Mouse (Mus musculus): Measurements from ENCODE around the gene Zfr2.

The Zfr2 gene

GRCm38 (mm10) chr10:81287513-81288157 is 54.7 kb downstream of the Zfr2 start:
- no peak for DNase-seq (ENCODE audit: inconsistent ontology term)

DNA sequence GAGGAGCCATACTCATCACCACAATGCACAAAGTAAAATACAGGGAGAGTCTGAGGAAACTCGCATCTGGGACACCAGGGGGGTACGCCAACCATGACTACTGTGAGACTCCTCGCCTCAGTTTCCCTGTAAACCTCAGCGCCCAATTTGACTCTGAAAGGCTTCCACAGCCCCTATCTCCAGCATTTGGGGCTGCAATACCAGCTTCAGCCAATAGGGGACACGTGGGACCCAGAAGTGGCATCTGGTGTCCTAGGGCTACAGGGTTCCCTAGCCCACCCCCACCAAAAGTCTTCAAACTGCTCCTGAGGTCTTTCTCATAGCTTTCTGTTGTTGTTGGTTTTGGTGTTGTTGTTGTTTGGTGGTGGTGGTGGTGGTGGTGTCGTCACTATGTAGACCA is 55.6 kb downstream of the Zfr2 start:
- DNase-seq (ENCODE audit: inconsistent ontology term), result no peak

DNA sequence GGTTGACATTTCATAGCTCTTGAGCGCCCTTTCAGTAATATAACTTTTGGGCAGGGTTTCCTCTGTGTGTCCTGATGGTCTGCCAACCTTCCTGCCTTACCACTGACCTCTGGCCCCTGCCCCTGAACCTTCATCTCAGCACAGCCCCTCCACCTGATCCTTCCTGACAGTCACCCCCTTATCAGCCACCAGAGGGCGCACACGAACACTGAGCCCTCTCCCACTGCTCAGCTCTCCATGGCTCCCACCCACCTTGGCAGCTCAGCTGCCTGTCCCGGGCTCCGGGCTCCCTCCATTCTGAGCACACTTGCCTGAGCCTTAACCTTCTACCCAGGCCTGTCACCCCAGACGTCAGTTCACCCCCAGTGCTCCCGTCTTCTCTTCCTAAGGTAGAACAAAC is 56.3 kb downstream of the Zfr2 start:
- peak; percentile 58 for DNase-seq (ENCODE audit: inconsistent ontology term)

GRCm38 (mm10) chr10:81289811-81290210 is 56.9 kb downstream of the Zfr2 start:
- DNase-seq (ENCODE audit: inconsistent ontology term), result no peak

DNA sequence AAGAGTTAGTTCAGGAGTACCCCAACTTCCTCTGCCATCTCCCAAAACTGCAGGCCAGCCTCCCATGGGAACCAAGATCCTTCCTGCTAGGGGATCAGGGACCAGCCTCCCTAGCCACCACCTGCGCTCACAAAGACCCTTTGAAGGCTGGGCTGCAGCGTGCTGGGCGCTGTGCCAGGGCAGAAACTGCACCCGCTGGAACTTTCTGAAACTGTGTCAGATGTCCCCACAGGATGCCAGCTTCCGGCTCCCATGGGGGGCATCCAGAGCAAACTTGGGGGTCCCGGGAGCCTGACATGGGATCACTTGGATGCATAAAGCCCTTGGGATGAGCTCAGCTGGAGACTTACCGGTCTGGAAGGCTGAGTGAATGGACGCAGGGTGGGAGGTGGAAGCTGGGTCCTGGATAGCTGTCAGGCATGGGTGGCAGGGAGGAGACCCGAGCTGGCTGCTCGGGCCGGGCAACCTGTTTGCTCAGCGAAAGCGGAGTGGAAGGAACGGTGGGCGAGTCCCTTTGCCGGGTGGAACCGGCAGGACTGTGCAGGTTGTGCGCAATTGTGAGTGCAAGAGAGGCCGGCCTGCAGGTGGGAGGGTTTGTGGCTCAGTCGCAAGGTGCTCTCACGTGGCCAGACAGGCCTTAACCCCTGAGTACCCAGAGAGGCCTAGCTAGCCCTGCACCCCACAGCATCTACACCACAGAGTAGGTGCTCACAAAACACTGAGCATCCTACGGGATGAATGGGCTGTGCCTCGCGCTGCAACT is 57.9 kb downstream of the Zfr2 start:
- DNase-seq (ENCODE audit: inconsistent ontology term), result no peak

DNA sequence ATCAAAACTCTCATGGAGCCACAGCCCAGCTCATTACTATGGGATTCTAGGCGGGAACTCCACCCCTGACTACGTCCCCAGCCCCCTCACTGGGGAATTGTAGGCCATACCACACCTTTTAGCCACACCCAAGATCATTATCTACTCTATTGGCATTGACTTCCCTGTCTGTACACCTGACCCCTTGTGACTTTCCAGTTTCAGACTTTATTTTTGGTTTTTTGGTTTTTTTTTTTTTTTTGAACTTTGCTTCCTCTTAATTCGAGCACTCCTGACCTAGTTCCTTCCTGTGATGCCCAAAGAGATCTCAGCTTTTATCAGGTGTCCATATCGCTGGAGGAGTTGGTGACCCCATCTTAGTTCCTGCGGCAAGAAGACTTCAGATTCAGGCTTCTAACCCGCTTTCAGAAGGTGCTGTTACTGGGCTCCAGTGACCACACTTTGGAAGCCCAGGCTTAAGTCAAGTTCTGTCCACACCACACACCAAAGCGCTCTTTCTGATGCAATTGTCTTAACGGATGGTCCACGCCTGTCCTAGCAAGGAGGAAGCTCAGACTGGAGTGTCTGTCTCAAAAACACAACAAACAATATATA is 58.7 kb downstream of the Zfr2 start, which contains the start of gene Tjp3:
TSS of gene Tjp3 (minus strand) at position 71 of the 594 bp plus-strand sequence.
- DNase-seq (ENCODE audit: inconsistent ontology term), result no peak

DNA sequence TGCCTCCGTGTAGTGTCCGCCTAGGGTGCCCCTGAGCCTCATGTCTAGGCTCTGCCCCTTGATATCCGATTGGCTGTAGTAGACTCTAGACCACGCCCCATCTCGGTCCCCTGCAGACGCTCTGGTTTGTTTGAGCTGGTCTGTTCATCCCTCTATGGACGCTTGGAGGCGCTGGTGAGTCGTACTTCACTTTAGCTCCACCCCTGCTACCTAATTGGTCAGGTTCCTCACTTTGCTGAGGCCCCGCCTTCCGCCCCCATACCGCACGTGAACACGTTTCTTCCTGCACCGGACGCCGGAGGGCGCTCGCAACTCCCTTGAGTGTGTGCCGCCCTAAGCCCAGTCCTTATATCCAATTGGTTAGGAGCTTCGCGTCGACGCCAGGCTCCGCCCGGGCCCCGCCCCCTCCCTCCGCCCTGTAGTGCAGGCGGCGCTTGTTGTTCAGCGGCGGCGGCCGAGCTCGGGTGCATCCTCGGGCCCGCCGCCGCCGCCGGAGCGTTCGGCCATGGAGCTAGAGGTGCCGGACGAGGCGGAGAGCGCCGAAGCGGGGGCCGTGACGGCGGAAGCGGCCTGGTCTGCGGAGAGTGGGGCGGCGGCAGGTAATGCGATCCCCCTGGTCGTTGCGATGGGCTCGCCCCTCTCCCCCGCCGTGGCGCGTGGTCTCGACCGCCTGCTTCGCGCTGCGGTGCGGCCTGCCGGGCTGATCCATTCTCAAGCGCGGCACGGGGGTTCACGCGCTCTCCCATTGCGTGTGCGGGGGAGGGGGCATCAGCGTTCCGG is 59.8 kb downstream of the Zfr2 start, which contains the start of gene Pip5k1c:
TSS of gene Pip5k1c (plus strand) at position 410 of the 780 bp plus-strand sequence.
- peak; percentile 100 for DNase-seq (ENCODE audit: inconsistent ontology term)

GRCm38 (mm10) chr10:81293334-81294030 is 60.5 kb downstream of the Zfr2 start:
- no peak for DNase-seq (ENCODE audit: inconsistent ontology term)

- no peak for DNase-seq (ENCODE audit: inconsistent ontology term)
Observed at GRCm38 (mm10) chr10:81294442-81294841, 61.5 kb downstream of the Zfr2 start.

GRCm38 (mm10) chr10:81295185-81295584 is 62.2 kb downstream of the Zfr2 start:
- DNase-seq (ENCODE audit: inconsistent ontology term), result no peak

DNA sequence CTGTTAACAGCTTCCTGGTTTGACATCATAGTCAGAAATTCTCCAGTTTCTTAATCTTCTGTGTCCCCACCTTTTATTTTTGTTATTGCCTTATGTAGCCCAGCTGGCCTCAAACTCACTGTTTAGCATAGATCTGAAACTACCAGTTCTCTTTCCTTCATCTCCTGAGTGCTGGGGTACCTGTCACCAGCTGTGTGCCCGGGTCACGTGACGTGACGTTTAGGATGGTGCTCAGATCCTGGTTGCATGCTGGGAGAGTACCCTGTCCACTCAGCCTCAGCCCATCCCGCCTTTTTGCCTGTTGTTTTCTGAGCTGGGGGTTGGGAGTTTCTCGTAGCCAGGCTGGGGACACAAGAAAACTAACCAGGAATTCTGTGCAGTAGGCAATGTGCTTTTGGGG is 64.3 kb downstream of the Zfr2 start:
- no peak for DNase-seq (ENCODE audit: inconsistent ontology term)

GRCm38 (mm10) chr10:81297845-81298244 is 64.9 kb downstream of the Zfr2 start:
- DNase-seq (ENCODE audit: inconsistent ontology term), result no peak

DNA sequence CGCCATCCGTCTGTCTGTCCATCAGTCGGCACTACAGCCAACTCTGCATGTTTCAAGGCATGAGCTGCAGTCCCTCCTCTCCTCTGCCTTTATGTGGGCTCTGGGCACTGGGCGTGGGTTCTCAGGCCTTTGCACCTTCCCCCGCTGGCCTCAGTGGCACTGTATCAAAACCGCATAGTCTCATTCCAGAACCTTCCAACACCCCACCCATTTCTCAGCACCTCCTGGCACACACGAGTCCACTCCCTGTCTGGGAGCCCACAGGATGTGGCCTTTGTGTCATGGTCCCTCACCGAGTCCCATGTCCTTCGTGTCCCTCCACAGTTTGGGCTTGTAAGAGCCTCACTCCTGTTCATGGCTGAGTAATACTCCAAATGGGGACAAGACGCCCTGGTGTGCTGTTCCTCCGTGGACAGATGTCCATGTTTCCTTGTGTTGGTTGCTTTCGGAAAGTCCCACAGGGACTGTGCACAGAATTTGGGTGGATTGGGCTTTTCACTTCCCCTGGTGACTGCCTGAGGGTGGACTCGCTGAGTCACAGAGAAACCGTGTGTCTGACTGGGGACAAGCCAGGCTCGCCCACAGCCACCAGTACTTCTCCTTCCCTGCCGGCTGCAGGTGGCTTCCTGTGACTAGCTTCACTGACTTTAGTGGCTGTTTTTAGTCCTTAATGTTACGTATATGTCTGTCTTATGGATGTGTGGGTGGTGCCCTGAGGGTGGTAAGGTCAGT is 65.6 kb downstream of the Zfr2 start:
- DNase-seq (ENCODE audit: inconsistent ontology term), result no peak

GRCm38 (mm10) chr10:81299585-81300351 is 66.8 kb downstream of the Zfr2 start:
- no peak for DNase-seq (ENCODE audit: inconsistent ontology term)

DNA sequence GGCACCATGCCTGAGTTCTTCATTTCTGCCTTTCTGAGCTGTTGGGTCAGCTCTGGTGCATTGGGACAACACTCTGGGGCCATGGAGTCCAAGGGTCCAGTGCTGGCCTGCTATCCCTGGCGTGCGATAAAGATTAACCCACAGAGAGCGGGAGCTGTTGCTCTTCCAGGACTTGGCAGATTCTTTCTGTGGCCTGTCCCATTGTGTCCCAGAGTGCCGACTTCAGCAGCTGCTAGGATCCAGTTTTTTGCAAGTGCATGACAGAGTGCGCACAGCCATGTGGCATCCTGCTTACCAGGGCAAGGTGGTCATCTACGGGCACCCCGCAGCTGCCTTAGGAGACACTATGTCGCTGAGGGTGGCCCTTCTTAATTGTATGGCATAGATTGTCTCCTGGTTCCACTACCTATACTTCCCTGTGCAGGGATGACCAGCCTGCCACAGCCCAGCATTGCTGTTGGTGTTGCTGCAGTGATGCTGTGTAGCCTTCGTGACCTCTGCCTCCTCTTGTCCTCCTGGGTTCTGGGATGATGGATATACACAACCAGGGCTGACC is 67.5 kb downstream of the Zfr2 start:
- DNase-seq (ENCODE audit: inconsistent ontology term), result no peak

DNA sequence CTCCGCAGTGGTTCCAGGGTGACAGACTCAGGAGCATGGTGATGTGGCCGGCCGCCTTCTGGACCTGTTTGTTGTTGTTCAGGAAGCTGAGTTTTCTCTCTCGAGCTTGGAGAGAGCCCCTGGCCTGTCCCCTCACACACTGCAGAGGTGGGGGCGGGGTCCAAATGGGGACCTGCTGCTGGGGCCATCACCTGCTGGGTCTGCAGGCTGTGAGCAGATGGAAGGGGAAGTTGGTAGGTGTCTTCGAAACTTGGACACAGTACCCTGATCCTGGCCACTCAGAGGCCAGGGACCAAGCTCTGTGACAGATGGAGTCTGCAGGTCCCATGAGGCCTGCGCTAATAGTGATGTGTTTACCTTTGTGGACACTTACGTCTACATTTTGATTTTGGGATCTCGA is 68.4 kb downstream of the Zfr2 start:
- no peak for DNase-seq (ENCODE audit: inconsistent ontology term)

Measured in Muller cell, postnatal 12 days (primary cell).